ENCODE assay signal across 8 mouse cellular contexts in the genomic region with DNA sequence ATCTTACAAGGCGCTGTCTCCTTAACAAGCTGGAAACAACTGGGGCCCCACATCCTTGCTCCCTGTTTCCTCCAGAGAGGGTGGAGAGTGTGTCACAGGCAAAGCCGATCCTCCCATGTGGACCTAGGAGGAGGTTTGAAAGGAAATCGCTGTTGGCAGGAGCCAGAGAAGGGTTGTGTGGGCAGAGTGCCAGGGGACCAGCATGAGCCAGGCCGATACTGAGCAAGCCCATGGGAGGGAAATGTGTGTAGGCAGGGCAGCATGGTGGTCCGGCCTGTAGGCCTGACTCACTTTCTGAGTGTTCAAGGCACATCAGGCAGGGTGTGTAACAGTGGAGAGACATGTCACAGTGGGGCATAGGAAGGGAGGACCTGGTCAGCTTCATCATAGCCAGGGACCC. TPM values are rescaled to one million over a fixed set of nuclear protein-coding genes. Genes with fewer than 3 reads are reported as not detected.
DNase-seq lines count a peak whose midpoint lies in the region; TF ChIP-seq lines count a peak whose summit lies in the region.

No protein-coding gene starts in this region.

- DNase-seq in left cerebral cortex, postnatal 4 days, result peak; percentile 78
- no peak for DNase-seq in left cerebral cortex, adult 18-20 months (ENCODE audit: low spot score in 2 of 2)
- DNase-seq in brain, embryonic 14.5 days (ENCODE audit: low read depth), result peak; percentile 74
- DNase-seq in gastrocnemius, postnatal 14 days, result peak; percentile 76
- DNase-seq in lung, postnatal 10 days, result peak; percentile 86
- no peak for DNase-seq in T-cell, adult 2 months (ENCODE audit: low spot score)
- no peak for DNase-seq in thymus, postnatal 36 days
- no peak for DNase-seq in left cerebral cortex, postnatal 36 days (ENCODE audit: low spot score in 2 of 2)

- no peak for TF ChIP-seq CTCF in brain, embryonic 14.5 days (IDR thresholded peaks at IDR 0.05; ENCODE audit: borderline replicate concordance, extremely low read depth, insufficient read depth, insufficient read length)

- TF ChIP-seq POLR2A in brain, embryonic 14.5 days (IDR thresholded peaks at IDR 0.05; ENCODE audit: borderline replicate concordance, extremely low read depth, insufficient read depth, insufficient read length, poor library complexity, severe bottlenecking), result no peak

- intact Hi-C loops in left cerebral cortex, postnatal 4 days (cut with DNase I), result no loop called here
- intact Hi-C loops in gastrocnemius, postnatal 14 days (cut with DNase I; ENCODE audit: low total_unique reads), result loop anchor here (10.0 kb wide), 1 partner anchor 221 kb away; no protein-coding TSS in a partner anchor
- intact Hi-C loops in left cerebral cortex, postnatal 36 days (cut with DNase I), result no loop called here

RNA-seq across cellular contexts. Expression of gene Spsb1, which starts 11.4 kb away (rescaled TPM):
- 10 to 100 TPM; 13.9 to 15.3 TPM for total RNA-seq in left cerebral cortex, postnatal 4 days (2021)
- total RNA-seq in left cerebral cortex, adult 18-20 months (2021), result 10 to 100 TPM; 11.1 to 13.8 TPM
- polyA plus RNA-seq in brain, embryonic 14.5 days (2012; rRNA removed), result 5.2 and 6.4 TPM in 2 replicates
- total RNA-seq in gastrocnemius, postnatal 14 days (2021), result 10 to 100 TPM; 12.9 to 20.1 TPM
- 10 to 100 TPM; 17.1 to 19.0 TPM for total RNA-seq in left cerebral cortex, postnatal 36 days (2021)

RNA-seq across cellular contexts. Expression of gene H6pd, which starts 42.6 kb away (rescaled TPM):
- 10 to 100 TPM; 11.7 to 13.8 TPM for total RNA-seq in left cerebral cortex, postnatal 4 days (2021)
- 10 to 100 TPM; 11.2 to 11.5 TPM for total RNA-seq in left cerebral cortex, adult 18-20 months (2021)
- polyA plus RNA-seq in brain, embryonic 14.5 days (2012; rRNA removed), result 3.2 and 5.8 TPM in 2 replicates
- 10 to 100 TPM; 48.5 to 62.8 TPM for total RNA-seq in gastrocnemius, postnatal 14 days (2021)
- total RNA-seq in left cerebral cortex, postnatal 36 days (2021), result 10 to 100 TPM; 12.5 to 14.3 TPM

Comparison
In these comparisons a context has a peak if more than half of its experiments do, and no peak if none do; other contexts are left out.
1. DNase-seq: peak in left cerebral cortex, postnatal 4 days (single experiment), brain, embryonic 14.5 days (single experiment), gastrocnemius, postnatal 14 days (single experiment) and lung, postnatal 10 days (single experiment); none in left cerebral cortex, adult 18-20 months (0 of 2), T-cell, adult 2 months (single experiment), thymus, postnatal 36 days (0 of 2) and left cerebral cortex, postnatal 36 days (0 of 2).